Mouse (Mus musculus) left cerebral cortex, adult 9 months (tissue): Measurements from ENCODE around the gene Camsap2.

ENCODE experiments used
- DNase-seq, 2 experiments: peaks; one replicate each; pipeline ENCODE4 v3.0.0; 2022; ENCODE audit warnings: low spot score in 2 of 2

Gene Camsap2

DNA sequence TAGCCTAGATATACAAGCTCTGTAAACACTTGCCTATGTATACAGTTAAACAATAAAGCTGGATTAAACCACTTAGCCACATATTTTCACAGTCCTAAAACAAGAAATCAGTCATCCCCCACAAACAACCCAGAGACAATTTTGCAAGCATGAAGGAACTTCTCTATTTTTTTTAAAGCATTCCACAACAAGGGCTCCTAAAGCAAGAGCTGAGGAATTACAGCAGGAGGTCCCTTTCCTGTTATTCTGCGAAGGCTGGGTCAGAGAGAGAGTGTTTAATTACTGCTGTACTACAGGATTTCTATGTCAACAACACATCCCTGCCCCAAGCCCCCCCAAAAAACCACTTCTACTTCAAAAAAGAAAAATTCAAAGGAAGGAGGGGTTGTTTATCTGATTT, 1.6 kb downstream of the Camsap2 start:
- no peak for DNase-seq

DNA sequence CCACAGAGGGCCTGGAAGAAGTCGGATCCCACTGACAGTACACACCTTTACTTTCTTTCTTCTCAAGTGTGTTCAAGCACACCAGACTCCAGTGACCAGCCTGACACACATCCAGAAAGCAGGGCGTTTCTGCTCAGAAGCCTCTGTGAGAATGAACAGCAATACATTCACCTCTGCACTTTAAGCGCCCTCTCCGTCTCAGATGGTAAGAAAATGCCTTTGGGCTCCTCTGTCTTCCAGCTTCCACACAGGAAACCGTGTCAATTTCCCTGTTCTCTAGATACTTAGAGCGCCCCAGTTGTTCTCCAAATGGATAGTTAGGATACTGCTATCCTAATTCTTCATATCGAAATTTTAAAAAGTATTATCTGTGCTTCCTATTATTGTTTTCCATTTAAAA, 2.2 kb downstream of the Camsap2 start:
- DNase-seq, result no peak

DNA sequence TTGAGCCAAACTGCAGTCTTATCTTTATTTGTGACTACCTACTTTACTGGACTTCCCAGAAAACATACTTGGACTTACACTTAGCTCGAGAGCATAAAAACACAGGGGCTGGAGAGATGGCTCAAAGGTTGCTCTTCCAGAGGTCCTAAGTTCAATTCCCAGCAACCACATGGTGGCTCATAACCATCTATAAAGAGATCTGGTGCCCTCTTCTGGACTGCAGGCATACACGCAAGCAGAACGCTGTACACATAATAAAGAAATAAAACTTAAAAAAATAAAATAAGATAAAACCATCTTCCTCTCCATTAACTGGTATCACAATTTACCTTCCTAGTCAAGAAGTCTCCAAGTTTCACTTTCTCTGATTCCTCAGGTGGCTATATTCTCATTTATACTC, 5.4 kb downstream of the Camsap2 start:
- no peak for DNase-seq

DNA sequence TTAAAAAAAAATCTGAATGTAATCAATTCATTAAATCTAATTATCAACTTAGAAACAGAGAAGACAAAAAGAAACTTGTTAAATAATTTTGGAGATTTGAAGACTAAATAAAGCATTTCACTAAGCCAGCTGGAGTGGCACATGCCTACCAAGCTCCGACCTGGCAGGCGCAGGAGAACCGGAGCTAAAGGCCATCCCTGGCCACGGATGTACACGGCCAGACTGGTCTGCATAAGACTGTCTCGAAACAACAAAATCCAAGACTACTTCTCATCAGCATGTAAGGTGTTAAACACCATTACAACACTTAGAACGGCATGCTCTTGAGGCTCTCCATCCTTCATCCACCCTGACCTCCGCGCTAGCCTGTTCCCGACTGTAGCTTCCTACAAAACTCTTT, 11.2 kb downstream of the Camsap2 start:
- DNase-seq, result no peak

DNA sequence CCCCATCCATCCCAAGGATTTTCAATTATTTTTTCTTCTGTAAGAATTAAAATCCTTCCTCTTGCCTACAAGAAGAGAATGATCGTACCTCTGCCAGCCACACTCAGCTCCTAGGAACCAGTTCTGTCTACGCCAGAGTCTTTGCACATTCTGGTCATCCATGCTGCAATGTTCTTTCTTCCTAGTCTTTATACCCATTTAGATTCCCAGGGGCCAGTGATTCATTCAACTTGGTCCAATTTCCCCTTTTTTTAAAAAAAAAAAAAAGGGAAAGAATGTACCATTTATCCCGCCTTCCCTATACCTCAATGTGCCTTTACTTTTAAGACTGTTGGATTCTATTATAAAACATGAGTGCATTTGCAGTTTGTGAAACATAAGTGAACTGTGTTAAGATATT, 12.4 kb downstream of the Camsap2 start:
- no peak for DNase-seq

DNA sequence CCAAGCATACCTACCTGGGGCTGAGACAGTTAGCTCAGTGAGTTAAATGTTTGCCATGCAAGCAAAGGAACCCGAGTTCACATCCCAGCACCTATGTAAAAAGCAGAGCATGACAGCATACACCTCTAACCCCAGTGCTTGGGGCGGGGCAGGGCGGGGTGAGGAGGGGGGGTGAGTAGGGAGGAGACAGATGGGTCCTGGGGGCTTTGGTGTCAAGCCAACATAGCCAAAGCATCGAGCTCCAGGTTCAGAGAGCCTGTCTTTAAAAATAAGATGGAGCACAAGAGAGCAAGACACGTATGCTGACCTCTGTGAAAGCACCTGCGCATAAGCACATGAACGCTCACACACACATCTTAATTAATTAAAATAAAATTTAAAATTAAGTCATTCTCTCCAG, 12.8 kb downstream of the Camsap2 start:
- no peak for DNase-seq

DNA sequence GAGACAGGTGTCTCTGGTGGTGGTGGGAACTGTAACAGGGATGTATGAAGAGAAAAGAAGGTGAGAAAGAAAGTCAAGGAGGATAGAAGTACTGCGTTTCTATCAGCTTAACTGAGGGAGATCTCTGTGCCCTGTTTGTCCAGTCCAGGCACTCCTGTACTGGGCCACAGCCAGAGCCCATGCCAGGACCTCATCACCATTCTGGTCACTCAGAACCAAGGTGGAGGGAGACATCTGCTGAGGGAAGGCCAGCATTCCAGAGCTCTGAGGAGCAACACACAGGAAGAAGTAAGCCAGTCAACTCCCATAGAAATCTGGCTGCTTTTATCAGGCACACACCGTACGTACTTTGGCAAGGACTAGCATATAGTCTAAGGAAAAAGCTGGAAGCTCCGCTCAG, 14.1 kb downstream of the Camsap2 start:
- no peak for DNase-seq

DNA sequence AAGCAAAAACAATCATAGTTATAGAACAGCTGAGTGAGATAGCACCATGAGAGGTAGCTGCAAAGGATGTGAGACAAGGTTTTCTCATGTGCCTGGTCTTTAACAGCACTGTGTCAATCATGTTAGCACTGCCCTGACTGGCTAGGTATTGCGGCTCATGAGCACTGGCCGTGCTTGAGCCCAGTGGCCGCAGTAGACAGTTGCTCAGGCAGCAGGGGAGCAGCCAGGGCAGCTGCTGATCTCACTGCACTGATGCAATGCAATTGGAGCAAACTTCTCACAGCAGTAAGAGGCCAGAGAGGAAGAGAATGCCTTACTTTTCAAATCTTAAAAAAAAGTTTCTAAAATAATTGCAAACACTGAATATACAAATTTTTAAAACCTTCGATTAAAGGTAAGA, 16.5 kb downstream of the Camsap2 start:
- DNase-seq, result no peak

DNA sequence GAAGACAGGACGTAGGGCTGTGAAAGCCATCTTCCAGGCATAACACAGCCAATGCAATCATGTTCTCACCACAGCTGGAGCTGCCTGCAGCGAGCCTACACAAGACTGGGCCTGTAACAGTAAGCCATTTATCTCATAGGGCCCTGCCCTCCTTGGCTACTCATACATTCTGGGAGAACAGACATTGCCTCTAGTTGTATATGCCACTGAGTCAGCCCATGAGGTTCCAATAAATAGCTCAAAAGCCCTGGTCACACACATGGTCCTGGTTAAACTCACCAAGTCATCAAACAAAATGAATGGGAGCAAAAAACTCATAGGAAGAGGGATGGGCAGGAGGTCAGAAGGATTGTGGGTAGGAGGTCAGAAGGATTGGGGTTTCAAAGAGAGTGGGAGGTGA, 17.3 kb downstream of the Camsap2 start:
- DNase-seq, result no peak

DNA sequence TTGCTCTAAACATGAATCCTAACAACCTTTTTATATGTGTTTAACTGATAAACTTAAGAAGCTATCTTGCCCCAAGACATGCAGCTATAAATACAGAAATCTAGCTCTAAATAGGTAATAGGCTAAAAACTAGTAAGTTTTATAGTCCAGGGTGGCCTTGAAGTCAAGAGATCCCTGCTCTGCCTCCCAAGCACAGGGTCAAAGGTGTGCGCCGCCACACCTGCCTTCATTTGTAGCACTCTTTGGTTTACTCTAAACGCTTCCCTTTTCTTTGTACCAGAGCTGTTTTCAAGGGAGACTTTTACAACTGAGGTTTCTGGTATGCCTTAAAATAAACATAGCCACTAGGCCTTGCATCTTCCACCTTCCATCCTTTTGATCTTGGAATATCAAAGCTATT, 18.3 kb downstream of the Camsap2 start:
- no peak for DNase-seq

DNA sequence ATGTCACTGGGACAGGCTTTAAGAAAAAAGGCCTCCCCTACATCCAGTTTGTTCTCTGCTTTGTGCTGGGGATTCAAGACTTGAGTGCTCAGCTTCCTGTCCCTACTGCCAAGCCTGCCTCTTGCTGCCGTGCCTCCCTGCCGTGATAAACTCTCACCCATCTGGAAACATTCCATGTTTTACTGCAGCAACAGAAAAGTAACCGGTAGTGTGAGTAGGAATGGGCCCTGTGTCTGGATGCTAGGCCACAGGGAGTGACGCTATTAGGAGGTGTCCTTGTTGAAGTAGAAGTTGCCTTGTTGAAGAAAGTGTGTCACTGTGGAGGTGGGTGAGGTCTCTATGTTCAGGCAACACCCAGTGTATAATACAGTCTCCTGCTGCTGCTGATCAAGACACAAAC, 20.0 kb downstream of the Camsap2 start:
- DNase-seq, result no peak

DNA sequence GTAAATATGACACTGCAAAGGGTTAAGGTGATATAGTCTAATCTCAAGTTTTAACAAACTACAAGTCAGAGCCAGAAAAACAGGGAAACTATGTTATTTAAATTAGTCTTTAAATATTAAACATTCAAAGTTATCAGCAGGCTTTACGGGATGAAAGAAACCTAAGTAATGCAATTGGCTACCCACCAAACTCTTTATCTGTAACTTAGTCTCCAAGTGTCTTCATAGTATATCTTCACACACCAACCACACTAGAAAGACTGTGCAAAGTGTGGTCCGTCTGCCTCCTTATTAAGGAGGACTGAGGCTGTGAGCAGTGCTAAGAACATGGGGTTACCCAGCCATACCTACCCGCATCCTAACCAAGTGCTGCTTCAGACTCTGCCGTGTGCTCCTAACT, 23.6 kb downstream of the Camsap2 start:
- no peak for DNase-seq

DNA sequence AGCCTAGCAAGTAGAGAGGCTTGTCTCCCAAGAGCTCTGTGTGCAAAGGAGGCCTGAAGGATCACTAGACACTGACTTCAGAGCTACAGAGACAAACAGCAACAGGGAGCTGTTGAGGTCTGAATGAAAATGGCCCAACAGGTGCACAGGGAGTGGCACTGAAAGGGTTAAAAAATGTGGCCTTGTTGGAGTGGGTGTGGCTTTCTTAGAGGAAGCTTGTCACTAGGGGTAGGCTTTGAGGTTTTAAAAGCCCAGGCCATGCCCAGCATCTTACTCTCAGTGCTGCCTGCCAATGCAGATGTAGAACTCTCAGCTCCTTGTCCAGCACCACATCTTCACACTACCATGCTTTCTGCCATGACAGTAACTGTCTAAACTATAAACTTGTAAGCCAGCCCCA, 29.6 kb downstream of the Camsap2 start:
- DNase-seq, result no peak

DNA sequence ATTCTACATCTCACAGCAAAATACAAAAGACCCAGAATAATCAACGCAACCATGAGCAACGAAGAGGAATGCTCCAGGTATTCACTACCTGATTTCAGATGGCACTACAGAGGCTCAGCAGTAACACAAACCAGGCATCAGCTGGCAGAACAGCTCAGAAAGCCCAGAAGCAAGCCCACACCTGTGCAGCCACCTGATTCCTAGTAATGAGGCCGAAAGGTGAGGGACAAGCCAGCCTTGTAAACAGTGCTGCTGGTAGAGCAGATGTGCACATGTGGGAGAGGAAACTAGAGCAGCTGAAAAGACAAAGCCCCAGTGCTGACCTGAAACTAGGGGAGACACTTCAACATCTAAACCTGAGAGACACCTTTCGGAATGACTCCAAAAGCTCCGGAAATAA, 36.7 kb downstream of the Camsap2 start:
- no peak for DNase-seq

DNA sequence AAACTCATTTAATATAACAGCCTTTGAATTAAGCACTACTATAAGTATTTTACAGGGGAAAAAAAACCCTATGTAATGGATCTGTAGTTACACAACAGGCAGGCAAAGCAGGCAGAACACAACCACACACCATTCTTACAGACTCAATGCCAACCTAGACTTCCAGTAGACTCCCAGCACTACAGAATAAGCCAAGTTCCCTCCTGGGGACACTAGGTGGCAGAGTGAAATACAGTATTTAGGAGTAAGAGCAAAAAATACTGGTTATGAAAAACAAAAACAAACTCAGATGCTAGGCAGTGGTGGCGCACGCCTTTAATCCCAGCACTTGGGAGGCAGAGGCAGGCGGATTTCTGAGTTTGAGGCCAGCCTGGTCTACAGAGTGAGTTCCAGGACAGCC, 39.5 kb downstream of the Camsap2 start:
- DNase-seq, result peak in 1 of 2 experiments; percentile 39

DNA sequence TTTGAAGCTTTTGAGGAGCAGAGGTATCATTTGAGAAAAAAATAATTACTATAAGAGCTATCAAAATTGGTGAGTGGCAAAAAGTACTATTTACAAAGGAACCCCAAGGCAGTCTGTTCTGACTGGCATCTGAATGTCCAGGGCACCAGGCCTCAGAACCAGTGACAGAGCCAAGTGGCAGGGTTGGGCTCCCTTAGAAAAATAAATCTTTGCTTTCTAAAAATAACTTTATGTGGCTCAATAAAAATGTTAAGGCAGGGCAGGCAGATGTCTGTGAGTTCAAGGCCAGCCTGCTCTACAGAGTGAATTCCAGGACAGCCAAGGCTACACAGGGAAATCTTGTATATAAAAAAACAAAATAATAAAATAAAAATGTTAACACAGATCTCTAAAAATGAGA, 51.9 kb downstream of the Camsap2 start:
- no peak for DNase-seq

DNA sequence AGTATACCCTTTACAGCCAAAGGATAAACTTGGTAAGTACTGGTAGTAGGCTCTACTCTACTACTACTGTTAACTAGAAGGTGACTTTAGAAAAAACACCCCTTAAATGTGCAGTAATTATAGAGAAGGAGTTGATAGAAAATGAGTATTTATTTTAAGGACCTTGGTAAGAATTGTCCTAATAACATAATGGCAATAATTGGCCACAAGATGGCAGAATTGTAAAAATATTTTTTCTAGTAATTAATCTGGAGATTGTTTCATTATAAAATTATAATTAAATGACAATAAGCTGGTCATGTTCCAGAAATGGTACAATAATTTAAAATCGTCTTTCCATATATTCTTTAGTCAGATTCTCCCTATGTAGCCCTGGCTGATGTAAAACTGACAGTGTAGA, 56.1 kb downstream of the Camsap2 start:
- no peak for DNase-seq

DNA sequence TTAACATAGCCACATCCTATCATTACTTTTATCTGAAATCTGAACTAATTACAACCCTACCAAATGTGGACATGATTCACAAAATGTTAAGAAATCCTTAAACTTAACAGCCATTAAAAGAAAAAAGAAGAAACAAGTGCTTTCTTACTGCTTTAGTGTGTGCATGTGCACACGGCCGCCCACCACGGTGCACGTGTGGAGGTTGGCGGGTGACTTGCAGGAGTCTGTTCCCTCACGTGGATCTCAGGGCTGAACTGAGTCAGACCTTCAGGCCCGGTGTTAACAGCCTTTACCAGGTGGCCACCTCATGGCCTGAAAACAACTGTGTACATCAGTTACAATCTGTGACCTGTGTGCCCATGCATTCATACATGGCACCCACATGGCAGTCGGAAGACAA, 68.5 kb downstream of the Camsap2 start:
- DNase-seq, result no peak

DNA sequence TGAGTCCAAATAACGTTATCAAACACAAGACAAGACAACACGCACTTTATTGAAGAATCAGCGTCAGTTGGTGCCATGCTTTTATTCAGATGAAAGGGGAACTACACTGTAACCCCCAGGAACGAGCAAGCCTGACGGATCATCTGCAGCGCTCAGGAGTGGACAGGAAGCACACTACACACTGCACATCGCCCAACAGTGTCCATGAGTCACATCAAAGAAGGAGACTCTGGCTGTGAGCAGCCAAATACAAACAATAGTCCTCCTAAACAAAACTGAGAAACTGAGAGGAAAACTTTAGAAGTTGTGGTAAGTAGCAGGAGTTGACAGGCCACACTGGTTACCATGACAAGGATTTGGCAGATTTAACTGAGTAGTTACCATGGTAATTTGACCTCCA, 77.7 kb downstream of the Camsap2 start:
- no peak for DNase-seq

DNA sequence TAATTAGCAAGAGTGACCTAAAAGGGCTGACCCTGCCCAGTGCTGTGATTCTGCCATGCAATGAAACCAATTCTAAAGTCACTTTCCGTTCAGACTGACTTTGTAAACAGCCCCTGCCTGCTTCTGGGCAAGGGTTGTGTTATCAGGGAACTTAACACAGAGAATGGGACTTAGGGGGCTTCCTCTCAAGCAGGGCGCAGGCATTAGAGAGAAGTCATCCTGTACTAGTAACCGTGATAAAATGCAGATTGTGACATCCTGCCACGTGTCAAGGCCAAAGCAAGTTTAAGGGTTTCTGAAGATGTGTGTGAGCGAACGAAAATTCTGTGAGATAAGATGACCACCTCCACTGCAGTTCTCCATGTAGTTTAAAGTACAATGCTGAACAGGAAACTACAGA, 79.8 kb downstream of the Camsap2 start:
- DNase-seq, result no peak

DNA sequence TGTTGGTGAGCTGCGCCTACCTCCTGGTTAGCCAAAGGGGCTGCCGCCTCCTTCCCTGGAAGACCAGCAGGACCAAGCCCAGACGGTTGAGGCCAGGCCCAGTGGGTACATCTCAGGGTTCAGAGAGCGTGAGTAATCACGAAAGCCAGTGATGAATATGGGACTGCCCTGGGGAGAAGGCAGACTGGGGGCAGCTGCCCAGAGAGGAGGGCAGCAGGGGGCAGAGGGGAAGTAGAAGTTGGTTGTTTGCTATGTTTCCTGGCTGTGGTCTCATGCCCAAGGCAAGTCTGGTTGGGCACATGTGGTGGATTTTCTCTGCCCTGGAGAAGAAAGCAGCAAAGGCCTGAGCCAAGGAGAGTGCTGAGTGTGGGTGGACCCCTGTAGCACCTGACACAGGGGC, 82.5 kb downstream of the Camsap2 start:
- no peak for DNase-seq

DNA sequence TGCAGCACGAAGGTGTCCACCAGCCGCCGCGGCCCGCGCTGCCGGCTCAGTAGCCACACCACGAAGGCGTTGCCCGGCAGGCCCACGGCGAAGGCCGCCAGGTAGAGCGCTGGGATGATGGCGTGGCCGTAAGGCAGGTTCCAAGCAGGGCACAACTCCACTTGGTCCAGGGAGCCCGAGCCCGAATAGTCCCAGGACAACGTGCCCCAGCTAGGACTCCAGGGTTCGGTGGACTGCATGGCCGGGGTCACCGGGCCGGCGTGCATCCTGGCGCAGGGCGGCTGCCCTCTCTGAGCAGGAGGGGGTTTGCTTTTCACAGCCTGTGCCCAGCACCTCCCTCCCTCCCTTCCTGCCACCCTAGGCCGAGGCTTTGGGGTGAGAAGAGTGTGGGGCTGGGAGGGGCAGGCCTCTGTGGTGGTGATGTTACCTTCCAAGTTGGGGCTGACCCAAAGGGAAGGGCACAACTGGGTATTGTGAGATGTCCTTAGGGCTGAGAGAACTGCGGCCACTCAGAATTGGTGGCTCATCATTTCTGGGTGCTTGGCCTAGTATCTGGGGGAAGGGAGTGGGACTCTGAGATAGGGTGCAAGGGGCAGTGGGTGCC, 85.2 kb downstream of the Camsap2 start, which contains the start of gene Gpr25:
TSS of gene Gpr25 (minus strand) at position 239 of the 604 bp plus-strand sequence.
- DNase-seq, result no peak

DNA sequence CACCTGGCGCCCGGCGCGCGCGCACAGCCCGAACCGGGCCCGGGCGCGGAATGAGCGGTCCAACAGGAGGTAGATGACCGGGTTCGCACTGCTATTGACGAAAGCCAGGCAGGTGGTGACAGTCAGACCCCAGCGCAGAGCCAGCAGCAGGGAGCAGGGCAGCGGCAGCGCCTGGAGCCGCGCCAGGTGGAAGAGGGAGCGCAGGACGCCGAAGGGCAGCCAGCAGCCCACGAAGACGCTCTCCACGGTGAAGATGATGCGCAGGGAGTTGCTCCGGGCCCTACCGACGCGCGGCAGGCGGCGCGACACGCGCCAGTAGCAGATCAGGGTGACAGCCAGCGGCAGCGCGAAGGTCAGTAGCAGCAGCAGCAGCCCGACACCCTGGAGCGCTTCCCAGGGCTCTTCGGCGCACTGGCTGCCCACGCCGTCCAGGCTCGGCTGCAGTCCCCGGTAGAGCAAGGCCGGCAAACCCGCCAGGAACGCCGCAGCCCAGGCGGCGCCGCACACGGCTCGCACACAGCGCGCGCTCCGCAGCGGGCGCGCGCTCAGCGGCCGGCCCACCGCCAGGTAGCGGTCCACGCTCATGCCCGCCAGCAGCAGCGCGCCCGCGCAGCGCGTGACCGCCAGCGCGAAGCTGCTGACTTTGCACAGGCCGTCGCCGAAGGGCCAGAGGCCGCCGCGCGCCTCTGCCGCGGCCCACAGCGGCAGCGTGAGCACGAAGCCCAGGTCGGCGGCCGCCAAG, 85.8 kb downstream of the Camsap2 start:
- peak in 1 of 2 experiments; percentile 58 for DNase-seq

DNA sequence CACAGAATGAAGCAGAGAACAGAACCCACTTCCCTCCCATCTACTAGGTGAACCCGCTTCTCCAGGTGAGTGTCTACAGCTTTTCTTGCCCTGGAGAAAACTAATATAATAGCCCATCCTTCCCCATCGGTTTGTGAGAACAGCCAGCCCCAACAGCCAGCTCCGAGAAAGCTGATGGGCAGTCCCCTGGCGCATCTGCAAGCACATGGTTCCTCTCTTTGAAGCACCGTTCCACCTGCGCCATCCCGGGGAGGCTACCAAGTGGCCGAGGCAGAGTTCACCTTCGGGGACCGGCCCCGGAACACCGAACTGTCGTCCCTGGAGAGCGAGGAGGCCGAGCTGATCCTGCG, 86.4 kb downstream of the Camsap2 start:
- DNase-seq, result no peak
